Mouse (Mus musculus) forebrain, embryonic 10.5 days (tissue): ENCODE data around the gene Tamm41. TPM values are rescaled to one million over a fixed set of nuclear protein-coding genes. Genes with fewer than 3 reads are reported as not detected.

ENCODE experiments used
- polyA plus RNA-seq: library from polyadenylated mRNA; unstranded; fragments of >200 nt; fragmentation: Nextera tagmentation; extraction: Ambion mirVana; gene quantifications from 2 replicates; pipeline ENCODE4 v1.2.1, GENCODE M21; 2016

The Tamm41 gene
- polyA plus RNA-seq, 1 experiment from 2014 or later = 104 TPM

Other genes with a start within 250 kb of the Tamm41 start
- 79.0 and 81.7 TPM in 2 replicates for gene Vgll4, start 67.9 kb downstream of the Tamm41 start, polyA plus RNA-seq
- gene Syn2, start 97.0 kb upstream of the Tamm41 start, polyA plus RNA-seq = 0.27 and 0.63 TPM in 2 replicates
- not detected in 2 replicates for gene Gm17482, start 189.5 kb upstream of the Tamm41 start, polyA plus RNA-seq
- 0.15 and 0.16 TPM in 2 replicates for gene Timp4, start 214.3 kb upstream of the Tamm41 start, polyA plus RNA-seq